ENCODE assay signal across 8 mouse cellular contexts in genomic region chr17:47140969-47141842, GRCm38 (mm10).
DNase-seq lines count a peak whose midpoint lies in the region; ATAC-seq and TF ChIP-seq lines count a peak whose summit lies in the region.

No protein-coding gene starts in this region.

- H3K27ac ChIP-seq in bone marrow macrophage, adult 2 months (ENCODE audit: insufficient read depth, low read depth, low read length) = peak overlapping the region; percentile 40
- peak overlapping the region; percentile 99 for H3K27ac ChIP-seq in forebrain, embryonic 15.5 days (replicated peaks)
- H3K27ac ChIP-seq in lung, embryonic 16.5 days (ENCODE audit: low read length) = peak overlapping the region; percentile 99

- peaks cover 30% of the 10 kb centered on the region for H3K4me1 ChIP-seq in bone marrow macrophage, adult 2 months (ENCODE audit: control insufficient read depth, insufficient read depth, low read length)
- peaks cover 55% of the 10 kb centered on the region for H3K4me1 ChIP-seq in forebrain, embryonic 15.5 days
- peaks cover 41% of the 10 kb centered on the region for H3K4me1 ChIP-seq in lung, embryonic 16.5 days (replicated peaks; ENCODE audit: control insufficient read depth, insufficient read depth, low read length)

- H3K9ac ChIP-seq in forebrain, embryonic 15.5 days (replicated peaks) = peak overlapping the region; percentile 90
- H3K9ac ChIP-seq in lung, embryonic 16.5 days (ENCODE audit: low read length) = peak overlapping the region; percentile 87

- H3K4me3 ChIP-seq in bone marrow macrophage, adult 2 months (ENCODE audit: insufficient read depth, low read length) = peak overlapping the region; percentile 89
- peak overlapping the region; percentile 65 for H3K4me3 ChIP-seq in forebrain, embryonic 15.5 days
- peak overlapping the region; percentile 79 for H3K4me3 ChIP-seq in lung, embryonic 16.5 days (ENCODE audit: low read length)

- TF ChIP-seq POLR2A in bone marrow macrophage, adult 2 months (IDR thresholded peaks at IDR 0.05; ENCODE audit: borderline replicate concordance, low read depth, low read length) = no peak

- H3K27me3 ChIP-seq in forebrain, embryonic 15.5 days = no peaks in the 10 kb centered on the region
- no peaks in the 10 kb centered on the region for H3K27me3 ChIP-seq in lung, embryonic 16.5 days (ENCODE audit: control insufficient read depth, insufficient read depth, low read depth, low read length)

- TF ChIP-seq CTCF in bone marrow macrophage, adult 2 months (IDR thresholded peaks at IDR 0.05; ENCODE audit: low read depth, low read length) = no peak

- peak; percentile 71 for ATAC-seq in forebrain, embryonic 15.5 days (replicated peaks)
- ATAC-seq in lung, embryonic 16.5 days (ENCODE audit: low read depth) = peak; percentile 70

- intact Hi-C loops in heart, postnatal 36 days (cut with DNase I) = loop anchor here (2.0 kb wide), 1 partner anchor 38 kb away; no protein-coding TSS in a partner anchor

- H3K4me2 ChIP-seq in forebrain, embryonic 15.5 days (replicated peaks) = peak overlapping the region; percentile 92
- H3K4me2 ChIP-seq in lung, embryonic 16.5 days (ENCODE audit: low read depth, low read length) = peak overlapping the region; percentile 87

- H3K9me3 ChIP-seq in forebrain, embryonic 15.5 days = no peaks in the 10 kb centered on the region
- no peaks in the 10 kb centered on the region for H3K9me3 ChIP-seq in lung, embryonic 16.5 days (ENCODE audit: control insufficient read depth, low read length)

- peak; percentile 94 for DNase-seq in ES-CJ7 (ENCODE audit: low read depth, low spot score)
- peak; percentile 54 to 69 for DNase-seq in heart, postnatal 36 days
- peak; percentile 63 to 66 for DNase-seq in layer of hippocampus, adult 8-10 months (ENCODE audit: low spot score in 2 of 2)
- peak; percentile 57 for DNase-seq in ovary, postnatal 10 days (ENCODE audit: low spot score)
- peak; percentile 44 for DNase-seq in urinary bladder, postnatal 25 days (ENCODE audit: low spot score)

- H3K36me3 ChIP-seq in forebrain, embryonic 15.5 days = no peaks in the 10 kb centered on the region
- no peaks in the 10 kb centered on the region for H3K36me3 ChIP-seq in lung, embryonic 16.5 days (ENCODE audit: control insufficient read depth, insufficient read depth, low read length)

- 1% methylated on average over 35 of the region's 35 CpGs for WGBS in forebrain, embryonic 15.5 days
- WGBS in lung, embryonic 16.5 days = under 1% methylated on average over 35 of the region's 35 CpGs

Comparison
In these comparisons a context has a peak if more than half of its experiments do, and no peak if none do; other contexts are left out.
1. Peak in every context shown above with its lines: DNase-seq, ATAC-seq, H3K4me3 ChIP-seq and H3K27ac ChIP-seq.
2. DNase-seq: peak in every context shown above with its lines; median percentile 94 in ES-CJ7; 64 in layer of hippocampus, adult 8-10 months; 62 in heart, postnatal 36 days; 57 in ovary, postnatal 10 days; 44 in urinary bladder, postnatal 25 days.
3. H3K27ac ChIP-seq: peak in every context shown above with its lines; median percentile 99 in forebrain, embryonic 15.5 days; 99 in lung, embryonic 16.5 days; 40 in bone marrow macrophage, adult 2 months.